Mouse (Mus musculus): ENCODE measurements around the gene Vdac1.

DNA sequence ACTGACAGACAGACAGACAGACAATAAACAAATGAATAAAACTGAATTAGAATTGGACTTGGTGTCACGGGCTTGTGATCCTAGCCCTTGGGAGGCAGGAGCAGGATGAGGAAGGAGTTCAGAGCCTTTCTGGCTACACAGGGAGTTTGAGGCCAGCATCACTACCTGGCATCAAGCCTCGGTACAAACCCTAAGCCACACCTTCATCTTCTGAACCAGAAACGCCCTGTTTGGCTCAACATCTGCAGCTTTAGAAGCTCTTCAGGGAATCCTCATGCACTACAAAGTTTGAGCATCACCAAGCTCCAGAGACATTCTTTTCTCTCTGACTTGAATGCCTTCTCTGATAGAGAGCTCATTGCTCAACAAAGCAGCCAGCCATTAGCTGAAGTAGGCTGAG lies 39.1 kb upstream of the Vdac1 start:
- TF ChIP-seq CTCF (IDR thresholded peaks at IDR 0.05; ENCODE audit: control insufficient read depth, insufficient read depth, insufficient read length): no peak
- no peak for TF ChIP-seq USF1 (IDR thresholded peaks at IDR 0.05; ENCODE audit: low read depth)
